Mouse (Mus musculus): ENCODE data around the gene Tdg. TPM values are rescaled to one million over a fixed set of nuclear protein-coding genes. Genes with fewer than 3 reads are reported as not detected.
"Not testable (repeated sequence)": the region's sequence is repeated elsewhere in the genome, so short reads cannot be mapped to it uniquely, and the experiment has no call there.

The Tdg gene
- 10 to 100 TPM; 31.2 to 32.5 TPM for total RNA-seq (2021)

- peak; percentile 91 to 93 for DNase-seq
- intact Hi-C loops (cut with DNase I), result not testable (repeated sequence)
These were observed at the start of gene Tdg for GRCm38 (mm10) chr10:82629586-82630255. Gene Tdg (plus strand): TSS chr10:82629828.

GRCm38 (mm10) chr10:82589673-82590072 is 40.0 kb upstream of the Tdg start:
- DNase-seq; intact Hi-C loops (cut with DNase I): not testable (repeated sequence)

- DNase-seq; intact Hi-C loops (cut with DNase I): not testable (repeated sequence)
These were observed 35.2 kb upstream of the Tdg start for GRCm38 (mm10) chr10:82594421-82594820.

DNA sequence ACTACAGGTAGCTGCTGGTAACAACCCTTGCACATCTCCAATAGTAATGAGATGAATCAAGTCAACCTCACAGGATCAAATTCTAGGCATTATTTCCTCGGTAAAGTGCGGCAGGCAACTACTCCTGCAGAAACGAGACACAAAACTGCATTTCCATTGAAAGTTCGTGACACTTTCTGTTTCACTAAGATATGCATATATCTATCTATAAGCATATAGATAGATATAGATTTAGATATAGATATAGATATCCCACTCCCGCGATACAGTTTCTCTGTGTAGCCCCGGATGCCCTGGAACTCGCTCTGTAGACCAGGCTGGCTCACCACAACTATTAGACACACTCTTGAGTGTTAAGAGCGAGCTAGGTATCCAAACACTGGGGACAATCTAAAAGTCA is 7.4 kb upstream of the Tdg start:
- intact Hi-C loops (cut with DNase I), result no loop called here
- DNase-seq, result no peak

DNA sequence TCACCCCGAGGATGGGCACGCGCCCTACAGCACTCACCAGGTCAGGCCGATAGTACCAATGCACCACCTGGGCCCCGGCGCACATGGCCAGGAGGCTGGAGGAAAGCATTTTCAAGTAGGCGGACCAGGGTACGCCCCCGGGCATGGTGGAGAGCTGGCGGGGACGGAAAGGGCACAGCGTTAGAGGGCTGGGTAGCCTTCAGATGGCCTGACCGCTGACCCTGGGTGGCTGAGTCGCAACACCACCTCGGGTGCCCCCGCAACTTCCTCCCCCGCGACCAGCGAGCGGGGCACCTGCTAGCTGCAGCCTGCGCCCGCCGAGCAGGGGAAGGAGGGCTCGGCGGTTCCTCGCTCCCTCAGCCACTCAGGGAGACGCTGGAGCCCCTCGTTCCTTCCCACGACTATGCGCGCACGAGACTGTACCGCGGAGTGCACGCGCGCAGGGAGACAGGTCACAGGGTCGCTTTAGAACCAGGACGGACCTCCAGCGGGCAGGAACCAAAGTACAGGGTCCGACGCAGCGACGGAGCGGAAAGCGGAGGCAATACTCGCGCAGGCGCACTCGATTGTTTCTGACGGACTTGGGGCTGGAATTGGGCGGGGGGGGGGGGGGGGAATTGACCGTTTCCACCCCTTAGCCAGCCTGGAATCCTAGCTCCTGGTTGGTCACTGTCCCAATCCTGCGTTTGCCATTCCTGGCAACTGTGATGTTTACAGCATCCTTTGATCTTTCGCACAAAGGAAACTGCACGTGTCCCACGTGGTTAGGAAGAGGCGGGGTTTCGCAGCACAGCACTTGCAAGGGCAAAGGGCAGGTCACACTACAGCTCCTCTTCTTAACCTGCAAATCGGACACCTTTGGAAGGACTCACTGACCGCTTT is 6.7 kb upstream of the Tdg start, which contains the start of gene 1190007I07Rik:
Gene 1190007I07Rik (minus strand): TSS at position 558 of the 882 bp plus-strand sequence.
- peak; percentile 89 to 93 for DNase-seq
- intact Hi-C loops (cut with DNase I), result no loop called here

- DNase-seq; intact Hi-C loops (cut with DNase I): not testable (repeated sequence)
These were observed 6.1 kb upstream of the Tdg start for GRCm38 (mm10) chr10:82623553-82623932.

DNA sequence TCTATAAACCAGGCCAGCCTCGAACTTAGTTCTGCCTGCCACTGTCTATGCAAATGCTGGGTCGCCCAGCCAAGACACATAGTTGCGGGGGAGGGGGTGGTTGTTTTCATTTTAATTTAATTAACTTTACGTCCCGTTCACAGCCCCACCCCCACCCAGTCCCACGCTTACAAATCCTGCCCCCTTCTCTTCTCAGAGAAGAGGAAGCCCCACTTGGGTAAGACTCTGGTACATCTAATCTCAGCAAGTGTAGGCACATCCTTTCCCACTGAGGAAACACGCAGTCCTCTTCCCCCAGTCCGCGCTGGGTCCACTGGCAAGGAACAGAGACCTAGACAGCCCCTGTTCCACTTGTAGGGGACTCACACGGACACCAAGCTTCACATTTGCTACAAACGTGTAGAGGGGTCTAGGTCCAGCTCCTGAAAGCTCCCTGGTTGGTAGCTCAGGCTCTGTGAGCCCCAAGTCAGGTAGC is 480 bp upstream of the Tdg start:
- intact Hi-C loops (cut with DNase I), result no loop called here
- DNase-seq, result no peak

GRCm38 (mm10) chr10:82630497-82630896 is 869 bp downstream of the Tdg start:
- intact Hi-C loops (cut with DNase I), result no loop called here
- no peak for DNase-seq

DNA sequence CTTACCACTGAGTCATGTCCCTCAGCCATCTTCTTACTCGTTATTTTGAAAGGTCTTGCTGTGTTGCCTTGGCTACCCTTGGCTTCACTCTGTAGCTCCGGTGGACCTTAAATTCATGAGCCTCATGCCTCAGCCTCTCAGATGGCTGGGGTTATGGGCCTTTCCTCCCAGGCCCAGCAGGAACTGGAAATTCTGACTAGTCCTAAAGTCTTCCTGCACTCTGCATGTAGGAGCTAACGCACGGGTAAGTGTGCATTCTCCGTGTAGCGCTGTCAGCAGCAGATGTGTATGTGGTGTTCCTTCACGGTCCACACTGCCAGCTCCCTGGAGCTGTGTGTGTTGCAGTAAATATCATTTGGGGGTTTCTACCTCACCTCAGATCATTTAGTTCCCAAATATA is 1.5 kb downstream of the Tdg start:
- intact Hi-C loops (cut with DNase I), result no loop called here
- DNase-seq, result no peak

DNA sequence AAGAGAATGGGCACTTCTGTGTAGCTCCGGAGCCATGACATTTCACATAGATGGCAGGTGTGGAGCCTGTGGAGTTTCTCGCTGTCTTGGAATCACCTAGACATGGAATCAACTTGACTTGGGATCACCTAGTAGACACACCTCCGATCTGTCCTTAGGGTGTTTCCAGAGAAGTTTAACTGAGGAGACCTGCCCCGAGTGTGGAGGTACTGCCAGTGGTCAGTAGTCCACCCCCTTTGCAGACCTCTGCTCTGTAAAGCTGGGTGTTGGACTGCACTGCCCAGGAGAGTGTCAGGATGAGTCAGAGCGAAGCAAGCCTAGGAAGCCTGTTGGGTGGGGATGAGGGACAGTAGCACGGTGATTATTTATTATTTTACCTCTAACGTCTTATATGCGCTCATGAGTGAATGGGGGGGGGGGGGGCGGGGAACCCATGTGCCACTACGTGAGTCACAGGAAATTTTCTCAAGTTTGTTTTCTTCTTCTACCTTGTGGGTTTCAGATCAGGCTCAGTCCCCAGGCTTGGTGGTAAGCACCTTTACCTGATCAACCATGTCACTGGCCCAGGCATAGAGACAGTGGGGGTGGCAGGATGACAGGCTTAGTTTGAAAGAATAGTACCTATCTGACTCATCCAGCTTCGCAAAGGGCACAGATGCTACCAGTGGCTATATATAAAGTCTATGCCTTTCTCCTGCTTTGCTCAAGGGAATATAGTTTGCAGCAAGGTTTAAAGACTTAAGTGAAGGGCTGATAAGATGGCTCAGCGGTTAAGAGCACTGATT is 3.1 kb downstream of the Tdg start:
- intact Hi-C loops (cut with DNase I), result no loop called here
- no peak for DNase-seq

GRCm38 (mm10) chr10:82634348-82634747 is 4.7 kb downstream of the Tdg start:
- intact Hi-C loops (cut with DNase I), result no loop called here

GRCm38 (mm10) chr10:82636321-82636720 is 6.7 kb downstream of the Tdg start:
- no peak for DNase-seq
- intact Hi-C loops (cut with DNase I), result no loop called here

More at GRCm38 (mm10) chr10:82634348-82634747, 4.7 kb downstream of the Tdg start:
- no peak for DNase-seq

DNA sequence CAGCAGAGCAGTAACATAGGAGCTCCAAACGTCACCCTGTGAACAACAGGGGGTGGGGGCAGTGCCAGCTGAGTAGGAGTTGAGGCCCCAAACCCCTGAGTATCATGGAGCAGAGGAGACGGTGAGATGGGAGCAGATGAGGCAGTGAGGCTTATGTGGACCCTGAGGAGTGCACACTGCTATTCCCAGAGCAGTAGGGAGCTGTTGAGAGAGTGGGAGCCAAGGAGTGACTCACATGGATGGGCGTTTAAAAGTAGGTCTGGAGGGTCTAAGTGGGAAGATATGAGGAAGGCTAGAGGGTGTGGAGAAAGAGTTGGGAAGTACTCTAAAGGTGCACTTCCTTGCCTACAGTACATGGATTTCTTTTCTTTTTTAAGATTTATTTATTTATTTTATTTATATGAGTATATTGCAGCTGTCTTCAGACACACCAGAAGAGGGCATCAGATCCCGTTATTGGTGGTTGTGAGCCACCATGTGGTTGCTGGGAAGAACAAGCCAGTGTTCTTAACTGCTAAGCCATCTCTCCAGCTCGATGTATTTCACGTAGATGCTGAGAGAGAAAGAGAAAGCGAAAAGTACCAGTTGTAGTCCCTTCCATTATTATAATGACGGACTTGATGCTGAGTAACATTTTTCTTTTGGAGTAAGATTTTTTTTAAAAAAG is 9.5 kb downstream of the Tdg start:
- intact Hi-C loops (cut with DNase I), result no loop called here
- no peak for DNase-seq

DNA sequence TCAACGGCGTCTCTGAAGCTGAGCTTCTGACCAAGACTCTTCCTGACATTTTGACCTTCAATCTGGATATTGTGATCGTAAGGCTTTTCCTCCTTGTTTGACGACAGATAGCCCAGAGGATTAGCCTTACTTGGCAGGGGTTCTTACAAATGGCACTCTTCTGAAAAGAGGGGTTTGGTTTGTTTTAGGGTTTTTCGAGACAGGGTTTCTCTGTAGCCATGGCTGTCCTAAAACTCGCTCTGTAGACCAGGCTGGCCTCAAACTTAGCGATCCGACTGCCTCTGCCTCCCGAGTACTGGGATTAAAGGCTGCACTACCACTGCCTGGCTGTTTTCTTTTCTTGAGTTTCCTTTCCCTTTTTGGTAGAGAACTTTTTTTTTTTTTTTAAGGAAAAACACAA is 11.9 kb downstream of the Tdg start:
- no peak for DNase-seq
- intact Hi-C loops (cut with DNase I), result no loop called here

- DNase-seq, result no peak
- intact Hi-C loops (cut with DNase I), result no loop called here
These were observed 16.5 kb downstream of the Tdg start for GRCm38 (mm10) chr10:82646083-82646482.

GRCm38 (mm10) chr10:82647205-82647811 is 17.7 kb downstream of the Tdg start:
- DNase-seq, result peak in 1 of 2 experiments; percentile 22
- intact Hi-C loops (cut with DNase I), result no loop called here

GRCm38 (mm10) chr10:82651221-82651620 is 21.6 kb downstream of the Tdg start:
- DNase-seq, result no peak
- intact Hi-C loops (cut with DNase I), result no loop called here

- no peak for DNase-seq
- intact Hi-C loops (cut with DNase I), result no loop called here
These were observed 23.0 kb downstream of the Tdg start for GRCm38 (mm10) chr10:82652625-82653024.

DNA sequence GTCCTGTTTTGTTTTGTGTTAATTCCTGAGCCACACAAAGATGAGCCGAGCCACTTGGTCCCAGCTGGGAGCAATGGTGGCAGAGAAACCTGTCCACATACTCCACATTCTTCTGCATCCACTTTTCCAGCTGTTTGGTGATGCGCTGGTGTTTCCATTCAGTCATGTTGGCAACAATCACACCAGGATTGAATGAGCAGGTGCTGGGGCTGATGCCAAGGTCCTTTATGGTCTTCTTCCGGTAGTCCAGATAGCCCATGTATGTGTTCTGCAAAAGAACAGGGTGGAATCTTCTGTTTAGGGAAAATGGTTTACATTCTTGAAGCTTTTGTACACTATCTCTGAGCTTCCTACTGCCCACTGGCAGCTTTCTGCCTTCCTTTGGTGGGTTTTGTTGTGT is 25.0 kb downstream of the Tdg start:
- DNase-seq, result no peak
- intact Hi-C loops (cut with DNase I), result no loop called here

GRCm38 (mm10) chr10:82661820-82662219 is 32.2 kb downstream of the Tdg start:
- DNase-seq, result no peak
- intact Hi-C loops (cut with DNase I), result no loop called here

All from heart, postnatal 10 days (tissue).